Mouse (Mus musculus): Measurements from ENCODE around the gene Mycl. TPM values are rescaled to one million over a fixed set of nuclear protein-coding genes. Genes with fewer than 3 reads are reported as not detected.
A peak's percentile ranks its signal among the peaks of the same experiment; 100 is the strongest.

Gene Mycl
- 10 to 100 TPM; 33.9 to 37.8 TPM for total RNA-seq (2021)

- DNase-seq (ENCODE audit: extremely low spot score in 1 of 2, low spot score in 1 of 2), result peak; percentile 86 to 91
Measured at GRCm38 (mm10) chr4:122995404-122996220, at the start of gene Mycl. Gene Mycl, plus strand, starts transcription at chr4:122995652.

GRCm38 (mm10) chr4:122947223-122947622 lies 48.2 kb upstream of the Mycl start:
- DNase-seq (ENCODE audit: extremely low spot score in 1 of 2, low spot score in 1 of 2), result no peak

GRCm38 (mm10) chr4:122949096-122949495 lies 46.4 kb upstream of the Mycl start:
- no peak for DNase-seq (ENCODE audit: extremely low spot score in 1 of 2, low spot score in 1 of 2)

- no peak for DNase-seq (ENCODE audit: extremely low spot score in 1 of 2, low spot score in 1 of 2)
Measured at GRCm38 (mm10) chr4:122954680-122955411, 40.6 kb upstream of the Mycl start.

GRCm38 (mm10) chr4:122955412-122956136 lies 39.9 kb upstream of the Mycl start:
- peak; percentile 74 to 79 for DNase-seq (ENCODE audit: extremely low spot score in 1 of 2, low spot score in 1 of 2)

GRCm38 (mm10) chr4:122956301-122956700 lies 39.2 kb upstream of the Mycl start:
- no peak for DNase-seq (ENCODE audit: extremely low spot score in 1 of 2, low spot score in 1 of 2)

- peak; percentile 18 to 36 for DNase-seq (ENCODE audit: extremely low spot score in 1 of 2, low spot score in 1 of 2)
Measured at GRCm38 (mm10) chr4:122958491-122959031, 36.9 kb upstream of the Mycl start.

GRCm38 (mm10) chr4:122959816-122960215 lies 35.6 kb upstream of the Mycl start:
- no peak for DNase-seq (ENCODE audit: extremely low spot score in 1 of 2, low spot score in 1 of 2)

- peak in 1 of 2 experiments; percentile 32 for DNase-seq (ENCODE audit: extremely low spot score in 1 of 2, low spot score in 1 of 2)
Measured at GRCm38 (mm10) chr4:122960321-122961099, 34.9 kb upstream of the Mycl start.

- DNase-seq (ENCODE audit: extremely low spot score in 1 of 2, low spot score in 1 of 2), result peak; percentile 44 to 69
Measured at GRCm38 (mm10) chr4:122961100-122961567, 34.3 kb upstream of the Mycl start, which contains the start of gene Mfsd2a. Gene Mfsd2a, minus strand, starts transcription at chr4:122961188.

GRCm38 (mm10) chr4:122961589-122961988 lies 33.9 kb upstream of the Mycl start:
- no peak for DNase-seq (ENCODE audit: extremely low spot score in 1 of 2, low spot score in 1 of 2)

GRCm38 (mm10) chr4:122962751-122963150 lies 32.7 kb upstream of the Mycl start:
- DNase-seq (ENCODE audit: extremely low spot score in 1 of 2, low spot score in 1 of 2), result no peak

GRCm38 (mm10) chr4:122968106-122968505 lies 27.3 kb upstream of the Mycl start:
- no peak for DNase-seq (ENCODE audit: extremely low spot score in 1 of 2, low spot score in 1 of 2)

GRCm38 (mm10) chr4:122971191-122971590 lies 24.3 kb upstream of the Mycl start:
- DNase-seq (ENCODE audit: extremely low spot score in 1 of 2, low spot score in 1 of 2), result no peak

- no peak for DNase-seq (ENCODE audit: extremely low spot score in 1 of 2, low spot score in 1 of 2)
Measured at GRCm38 (mm10) chr4:122971646-122972045, 23.8 kb upstream of the Mycl start.

- DNase-seq (ENCODE audit: extremely low spot score in 1 of 2, low spot score in 1 of 2), result no peak
Measured at GRCm38 (mm10) chr4:122972056-122972455, 23.4 kb upstream of the Mycl start.

GRCm38 (mm10) chr4:122974976-122975520 lies 20.4 kb upstream of the Mycl start:
- no peak for DNase-seq (ENCODE audit: extremely low spot score in 1 of 2, low spot score in 1 of 2)

- DNase-seq (ENCODE audit: extremely low spot score in 1 of 2, low spot score in 1 of 2), result no peak
Measured at GRCm38 (mm10) chr4:122976885-122977284, 18.6 kb upstream of the Mycl start.

- DNase-seq (ENCODE audit: extremely low spot score in 1 of 2, low spot score in 1 of 2), result no peak
Measured at GRCm38 (mm10) chr4:122978850-122979249, 16.6 kb upstream of the Mycl start.

Measured in layer of hippocampus, postnatal 25 days (tissue).